Mouse (Mus musculus): Measurements from ENCODE around the gene Slc25a16.

GRCm38 (mm10) chr10:62902829-62903228, 17.6 kb upstream of the Slc25a16 start:
- TF ChIP-seq CTCF (conservative IDR thresholded peaks at IDR 0.05; ENCODE audit: low read length) (no peak), NANOG (IDR thresholded peaks at IDR 0.05; ENCODE audit: borderline replicate concordance, low read length) (no peak), POU5F1 (IDR thresholded peaks at IDR 0.05; ENCODE audit: borderline replicate concordance, low read length) (no peak)

Measured in E14TG2a.4 (cell line).